Mouse (Mus musculus): ENCODE results near the gene Pde4b.

Gene Pde4b

GRCm38 (mm10) chr4:102429730-102430341 is 342.5 kb downstream of the Pde4b start:
- no peak for TF ChIP-seq POU5F1 (IDR thresholded peaks at IDR 0.05; ENCODE audit: borderline replicate concordance, low read length)
- TF ChIP-seq CTCF (conservative IDR thresholded peaks at IDR 0.05; ENCODE audit: low read length) = no peak
- no peak for TF ChIP-seq NANOG (IDR thresholded peaks at IDR 0.05; ENCODE audit: borderline replicate concordance, low read length)
- H3K27me3 ChIP-seq (ENCODE audit: insufficient read depth, low read length) = no peaks in the 10 kb centered on the region
- H3K4me1 ChIP-seq (replicated peaks; ENCODE audit: low read depth, low read length) = no peaks in the 10 kb centered on the region
- H3K4me3 ChIP-seq (replicated peaks; ENCODE audit: low read length) = no peak overlapping the region
- H3K9me3 ChIP-seq (ENCODE audit: low read length) = no peaks in the 10 kb centered on the region
- H3K36me3 ChIP-seq (ENCODE audit: insufficient read depth, low read length) = no peaks in the 10 kb centered on the region

- H3K4me3 ChIP-seq (replicated peaks; ENCODE audit: low read length) = no peak overlapping the region
- TF ChIP-seq POU5F1 (IDR thresholded peaks at IDR 0.05; ENCODE audit: borderline replicate concordance, low read length) (no peak), NANOG (IDR thresholded peaks at IDR 0.05; ENCODE audit: borderline replicate concordance, low read length) (no peak), CTCF (conservative IDR thresholded peaks at IDR 0.05; ENCODE audit: low read length) (no peak)
- H3K4me1 ChIP-seq (replicated peaks; ENCODE audit: low read depth, low read length) = no peaks in the 10 kb centered on the region
- no peaks in the 10 kb centered on the region for H3K27me3 ChIP-seq (ENCODE audit: insufficient read depth, low read length)
- H3K36me3 ChIP-seq (ENCODE audit: insufficient read depth, low read length) = no peaks in the 10 kb centered on the region
- no peaks in the 10 kb centered on the region for H3K9me3 ChIP-seq (ENCODE audit: low read length)
Measured at GRCm38 (mm10) chr4:102432040-102432782, 344.9 kb downstream of the Pde4b start.

GRCm38 (mm10) chr4:102439401-102440118 is 352.2 kb downstream of the Pde4b start:
- no peak for TF ChIP-seq CTCF (conservative IDR thresholded peaks at IDR 0.05; ENCODE audit: low read length)
- no peak for TF ChIP-seq NANOG (IDR thresholded peaks at IDR 0.05; ENCODE audit: borderline replicate concordance, low read length)
- TF ChIP-seq POU5F1 (IDR thresholded peaks at IDR 0.05; ENCODE audit: borderline replicate concordance, low read length) = no peak
- Histone ChIP-seq H3K4me3 (replicated peaks; ENCODE audit: low read length) (no peak overlapping the region), H3K9me3 (ENCODE audit: low read length) (no peaks in the 10 kb centered on the region), H3K4me1 (replicated peaks; ENCODE audit: low read depth, low read length) (no peaks in the 10 kb centered on the region), H3K36me3 (ENCODE audit: insufficient read depth, low read length) (no peaks in the 10 kb centered on the region), H3K27me3 (ENCODE audit: insufficient read depth, low read length) (no peaks in the 10 kb centered on the region)

- TF ChIP-seq POU5F1 (IDR thresholded peaks at IDR 0.05; ENCODE audit: borderline replicate concordance, low read length) (no peak), NANOG (IDR thresholded peaks at IDR 0.05; ENCODE audit: borderline replicate concordance, low read length) (no peak), CTCF (conservative IDR thresholded peaks at IDR 0.05; ENCODE audit: low read length) (no peak)
- H3K36me3 ChIP-seq (ENCODE audit: insufficient read depth, low read length) = no peaks in the 10 kb centered on the region
Measured at GRCm38 (mm10) chr4:102440119-102440481, 352.8 kb downstream of the Pde4b start.

GRCm38 (mm10) chr4:102443533-102443932 is 356.2 kb downstream of the Pde4b start:
- no peaks in the 10 kb centered on the region for H3K4me1 ChIP-seq (replicated peaks; ENCODE audit: low read depth, low read length)
- no peak overlapping the region for H3K4me3 ChIP-seq (replicated peaks; ENCODE audit: low read length)
- no peaks in the 10 kb centered on the region for H3K36me3 ChIP-seq (ENCODE audit: insufficient read depth, low read length)
- no peaks in the 10 kb centered on the region for H3K27me3 ChIP-seq (ENCODE audit: insufficient read depth, low read length)
- H3K9me3 ChIP-seq (ENCODE audit: low read length) = no peaks in the 10 kb centered on the region
- TF ChIP-seq NANOG (IDR thresholded peaks at IDR 0.05; ENCODE audit: borderline replicate concordance, low read length) (no peak), POU5F1 (IDR thresholded peaks at IDR 0.05; ENCODE audit: borderline replicate concordance, low read length) (no peak), CTCF (conservative IDR thresholded peaks at IDR 0.05; ENCODE audit: low read length) (no peak)

More at GRCm38 (mm10) chr4:102440119-102440481, 352.8 kb downstream of the Pde4b start:
- Histone ChIP-seq H3K4me1 (replicated peaks; ENCODE audit: low read depth, low read length) (no peaks in the 10 kb centered on the region), H3K27me3 (ENCODE audit: insufficient read depth, low read length) (no peaks in the 10 kb centered on the region), H3K4me3 (replicated peaks; ENCODE audit: low read length) (no peak overlapping the region), H3K9me3 (ENCODE audit: low read length) (no peaks in the 10 kb centered on the region)

- TF ChIP-seq CTCF (conservative IDR thresholded peaks at IDR 0.05; ENCODE audit: low read length) = no peak
- Histone ChIP-seq H3K36me3 (ENCODE audit: insufficient read depth, low read length) (no peaks in the 10 kb centered on the region), H3K4me3 (replicated peaks; ENCODE audit: low read length) (no peak overlapping the region), H3K4me1 (replicated peaks; ENCODE audit: low read depth, low read length) (no peaks in the 10 kb centered on the region), H3K9me3 (ENCODE audit: low read length) (no peaks in the 10 kb centered on the region), H3K27me3 (ENCODE audit: insufficient read depth, low read length) (no peaks in the 10 kb centered on the region)
Measured at GRCm38 (mm10) chr4:102444501-102444900, 357.2 kb downstream of the Pde4b start.

GRCm38 (mm10) chr4:102446160-102446945 is 359.0 kb downstream of the Pde4b start:
- no peak for TF ChIP-seq CTCF (conservative IDR thresholded peaks at IDR 0.05; ENCODE audit: low read length)
- no peak for TF ChIP-seq NANOG (IDR thresholded peaks at IDR 0.05; ENCODE audit: borderline replicate concordance, low read length)
- no peak for TF ChIP-seq POU5F1 (IDR thresholded peaks at IDR 0.05; ENCODE audit: borderline replicate concordance, low read length)
- Histone ChIP-seq H3K9me3 (ENCODE audit: low read length) (no peaks in the 10 kb centered on the region), H3K4me3 (replicated peaks; ENCODE audit: low read length) (no peak overlapping the region), H3K27me3 (ENCODE audit: insufficient read depth, low read length) (no peaks in the 10 kb centered on the region), H3K4me1 (replicated peaks; ENCODE audit: low read depth, low read length) (no peaks in the 10 kb centered on the region), H3K36me3 (ENCODE audit: insufficient read depth, low read length) (no peaks in the 10 kb centered on the region)

- Histone ChIP-seq H3K36me3 (ENCODE audit: insufficient read depth, low read length) (no peaks in the 10 kb centered on the region), H3K4me1 (replicated peaks; ENCODE audit: low read depth, low read length) (no peaks in the 10 kb centered on the region), H3K27me3 (ENCODE audit: insufficient read depth, low read length) (no peaks in the 10 kb centered on the region), H3K9me3 (ENCODE audit: low read length) (no peaks in the 10 kb centered on the region), H3K4me3 (replicated peaks; ENCODE audit: low read length) (no peak overlapping the region)
- no peak for TF ChIP-seq NANOG (IDR thresholded peaks at IDR 0.05; ENCODE audit: borderline replicate concordance, low read length)
- no peak for TF ChIP-seq POU5F1 (IDR thresholded peaks at IDR 0.05; ENCODE audit: borderline replicate concordance, low read length)
- no peak for TF ChIP-seq CTCF (conservative IDR thresholded peaks at IDR 0.05; ENCODE audit: low read length)
Measured at GRCm38 (mm10) chr4:102456426-102456825, 369.1 kb downstream of the Pde4b start.
